Mouse (Mus musculus): ENCODE results near the gene Mief1.

Gene Mief1

GRCm38 (mm10) chr15:80228071-80228800 lies 5.6 kb upstream of the Mief1 start:
- no peak for DNase-seq (ENCODE audit: low read depth, low spot score)

- no peak for DNase-seq (ENCODE audit: low read depth, low spot score)
These were observed 1.5 kb upstream of the Mief1 start for GRCm38 (mm10) chr15:80232331-80232730.

GRCm38 (mm10) chr15:80233053-80233452 lies 765 bp upstream of the Mief1 start:
- no peak for DNase-seq (ENCODE audit: low read depth, low spot score)

GRCm38 (mm10) chr15:80235535-80235934 lies 1.7 kb downstream of the Mief1 start, which contains the start of gene AC140267.1:
AC140267.1 (plus strand) TSS chr15:80235835.
- DNase-seq (ENCODE audit: low read depth, low spot score) = no peak

- no peak for DNase-seq (ENCODE audit: low read depth, low spot score)
These were observed 14.3 kb downstream of the Mief1 start for GRCm38 (mm10) chr15:80248135-80248534.

- no peak for DNase-seq (ENCODE audit: low read depth, low spot score)
These were observed 14.8 kb downstream of the Mief1 start for GRCm38 (mm10) chr15:80248596-80248995.

- no peak for DNase-seq (ENCODE audit: low read depth, low spot score)
These were observed 15.9 kb downstream of the Mief1 start for GRCm38 (mm10) chr15:80249672-80250071.

GRCm38 (mm10) chr15:80250586-80250985 lies 16.8 kb downstream of the Mief1 start:
- no peak for DNase-seq (ENCODE audit: low read depth, low spot score)

- DNase-seq (ENCODE audit: low read depth, low spot score) = no peak
These were observed 19.7 kb downstream of the Mief1 start for GRCm38 (mm10) chr15:80253530-80253929.

GRCm38 (mm10) chr15:80254207-80254606 lies 20.4 kb downstream of the Mief1 start:
- DNase-seq (ENCODE audit: low read depth, low spot score) = no peak

- DNase-seq (ENCODE audit: low read depth, low spot score) = peak; percentile 99
These were observed 21.2 kb downstream of the Mief1 start, which contains the start of gene Atf4 for GRCm38 (mm10) chr15:80254847-80255645. Atf4 (plus strand) TSS chr15:80255184.

- peak; percentile 79 for DNase-seq (ENCODE audit: low read depth, low spot score)
These were observed 21.9 kb downstream of the Mief1 start for GRCm38 (mm10) chr15:80255646-80256121.

- no peak for DNase-seq (ENCODE audit: low read depth, low spot score)
These were observed 22.4 kb downstream of the Mief1 start for GRCm38 (mm10) chr15:80256242-80256641.

- no peak for DNase-seq (ENCODE audit: low read depth, low spot score)
These were observed 23.1 kb downstream of the Mief1 start for GRCm38 (mm10) chr15:80256656-80257601.

- no peak for DNase-seq (ENCODE audit: low read depth, low spot score)
These were observed 23.9 kb downstream of the Mief1 start for GRCm38 (mm10) chr15:80257602-80258239.

GRCm38 (mm10) chr15:80258240-80259170 lies 24.7 kb downstream of the Mief1 start:
- peak; percentile 80 for DNase-seq (ENCODE audit: low read depth, low spot score)

- DNase-seq (ENCODE audit: low read depth, low spot score) = no peak
These were observed 25.7 kb downstream of the Mief1 start for GRCm38 (mm10) chr15:80259406-80260045.

- DNase-seq (ENCODE audit: low read depth, low spot score) = peak; percentile 81
These were observed 26.9 kb downstream of the Mief1 start for GRCm38 (mm10) chr15:80260677-80261076.

GRCm38 (mm10) chr15:80261100-80261499 lies 27.3 kb downstream of the Mief1 start:
- no peak for DNase-seq (ENCODE audit: low read depth, low spot score)

Measured in ES-CJ7 (cell line).